Comparison of ENCODE assay signal across 14 mouse cellular contexts in genomic region chr11:88703220-88703619, GRCm38 (mm10). TPM values are rescaled to one million over a fixed set of nuclear protein-coding genes. Genes with fewer than 3 reads are reported as not detected.
DNase-seq lines count a peak whose midpoint lies in the region; ATAC-seq lines count a peak whose summit lies in the region.
"Had no signal": no experiment of that assay in that cellular context is flagged by ENCODE, and none has a peak within 500 bp of the region (broad histone marks: within the 10 kb centered on the region; RNA-seq: fewer than 3 reads in every experiment).

No protein-coding gene starts in this region.

- H3K27me3 ChIP-seq in heart, embryonic 13.5 days (replicated peaks): no peaks in the 10 kb centered on the region
- no peaks in the 10 kb centered on the region for H3K27me3 ChIP-seq in hindbrain, embryonic 13.5 days
- H3K27me3 ChIP-seq: limb, embryonic 13.5 days had no signal

- no peaks in the 10 kb centered on the region for H3K9me3 ChIP-seq in heart, embryonic 13.5 days
- no peaks in the 10 kb centered on the region for H3K9me3 ChIP-seq in hindbrain, embryonic 13.5 days
- H3K9me3 ChIP-seq: limb, embryonic 13.5 days had no signal

- H3K4me3 ChIP-seq in heart, embryonic 13.5 days: no peak overlapping the region
- H3K4me3 ChIP-seq in hindbrain, embryonic 13.5 days: no peak overlapping the region
- H3K4me3 ChIP-seq: limb, embryonic 13.5 days had no signal

- ATAC-seq in heart, embryonic 13.5 days (ENCODE audit: extremely low read depth, insufficient number of reproducible peaks, low FRiP score, low TSS enrichment): no peak
- ATAC-seq in hindbrain, embryonic 13.5 days (ENCODE audit: low FRiP score): no peak

- peak overlapping the region; percentile 16; the same call in 1 of the 2 replicates for H3K4me2 ChIP-seq in heart, embryonic 13.5 days
- 0 out of 2 replicates have a peak overlapping the region, but pooled peaks have one; percentile 13 for H3K4me2 ChIP-seq in hindbrain, embryonic 13.5 days
- H3K4me2 ChIP-seq: limb, embryonic 13.5 days had no signal

- 10% methylated on average over 4 of the region's 4 CpGs for WGBS in heart, embryonic 13.5 days
- WGBS in hindbrain, embryonic 13.5 days: 7% methylated on average over 4 of the region's 4 CpGs

- no peak overlapping the region for H3K9ac ChIP-seq in heart, embryonic 13.5 days
- H3K9ac ChIP-seq in hindbrain, embryonic 13.5 days: 0 out of 2 replicates have a peak overlapping the region, but pooled peaks have one; percentile 15
- H3K9ac ChIP-seq: limb, embryonic 13.5 days had no signal

- H3K36me3 ChIP-seq in heart, embryonic 13.5 days: peaks cover 85% of the 10 kb centered on the region
- H3K36me3 ChIP-seq in hindbrain, embryonic 13.5 days: peaks cover 44% of the 10 kb centered on the region

- H3K27ac ChIP-seq in heart, embryonic 13.5 days (replicated peaks): peak overlapping the region; percentile 67
- H3K27ac ChIP-seq in hindbrain, embryonic 13.5 days: peak overlapping the region; percentile 82
- H3K27ac ChIP-seq: limb, embryonic 13.5 days had no signal

- DNase-seq in heart, postnatal 4 days: no peak
- DNase-seq in embryo, embryonic 11 days: peak; percentile 54
- peak; percentile 32 for DNase-seq in neural tube, embryonic 10.5 days (ENCODE audit: extremely low spot score, low spot score)
- DNase-seq in right cerebral cortex, adult 2 months (ENCODE audit: low spot score in 2 of 2): no peak
- DNase-seq in left cerebral cortex, adult 11 months (ENCODE audit: low spot score): no peak
- DNase-seq in right cerebral cortex, postnatal 4 days: no peak
- DNase-seq: adrenal gland, postnatal 10 days; cerebellum, adult 11-12 months; heart, postnatal 14 days; lung, postnatal 10 days; thymus, postnatal 25 days had no signal

- peaks cover 46% of the 10 kb centered on the region for H3K4me1 ChIP-seq in heart, embryonic 13.5 days
- peaks cover 86% of the 10 kb centered on the region for H3K4me1 ChIP-seq in hindbrain, embryonic 13.5 days (replicated peaks)

RNA-seq across cellular contexts. Expression of gene Msi2, which starts 15.1 kb away (rescaled TPM):
- 16.2 and 18.8 TPM in 2 replicates for polyA plus RNA-seq in heart, embryonic 13.5 days (2015; fragmentation: Nextera tagmentation; extraction: Ambion mirVana)
- 100 to 1,000 TPM; 205 to 234 TPM for total RNA-seq in heart, postnatal 4 days (2021)
- 36.6 and 41.0 TPM in 2 replicates for polyA plus RNA-seq in hindbrain, embryonic 13.5 days (2015; fragmentation: Nextera tagmentation; extraction: Ambion mirVana)

Comparison
In these comparisons a context has a peak if more than half of its experiments do, and no peak if none do; other contexts are left out.
1. DNase-seq: peak in embryo, embryonic 11 days (single experiment) and neural tube, embryonic 10.5 days (single experiment); none in heart, postnatal 4 days (single experiment), right cerebral cortex, adult 2 months (0 of 2), left cerebral cortex, adult 11 months (single experiment) and right cerebral cortex, postnatal 4 days (single experiment).